Mouse (Mus musculus) limb, embryonic 14.5 days (tissue): ENCODE data around the gene Osbpl11. TPM values are rescaled to one million over a fixed set of nuclear protein-coding genes. Genes with fewer than 3 reads are reported as not detected.

Experiments
- ATAC-seq: fragments of 200-750 bp; cut with Nextera tagmentation; 2 replicates; pipeline ENCODE4 v1.8.0; 2017; ENCODE audit warnings: low read depth, moderate number of reproducible peaks, moderate TSS enrichment; ENCODE audit not compliant: low FRiP score
- DNase-seq: peaks from one replicate; pipeline ENCODE4 v3.0.0-alpha.2; 2015; ENCODE audit warnings: low spot score
- H3K27ac ChIP-seq: fragments of 300-500 bp; sonication (generic); replicated peaks from 2 replicates; pipeline ENCODE4 v1.5.1; 2014; ENCODE audit warnings: low read depth, mild to moderate bottlenecking, low read length, moderate library complexity, mixed read lengths
- H3K27me3 ChIP-seq: fragments of 300-500 bp; sonication (generic); 2 replicates; pipeline ENCODE4 v1.6.1; 2014; ENCODE audit warnings: low read length, mixed read lengths; ENCODE audit not compliant: control insufficient read depth, insufficient read depth
- H3K36me3 ChIP-seq: fragments of 300-500 bp; sonication (generic); 2 replicates; pipeline ENCODE4 v1.6.1; 2014; ENCODE audit warnings: mild to moderate bottlenecking, low read length, moderate library complexity, mixed read lengths; ENCODE audit not compliant: control insufficient read depth, insufficient read depth
- H3K4me1 ChIP-seq: fragments of 300-500 bp; sonication (generic); 2 replicates; pipeline ENCODE4 v1.6.1; 2014; ENCODE audit warnings: antibody characterized with exemption, low read length, mixed read lengths; ENCODE audit not compliant: control insufficient read depth, insufficient read depth
- H3K4me2 ChIP-seq: fragments of 300-500 bp; sonication (generic); replicated peaks from 2 replicates; pipeline ENCODE4 v1.6.1; 2014; ENCODE audit warnings: low read depth, mild to moderate bottlenecking, low read length, moderate library complexity; ENCODE audit not compliant: severe bottlenecking
- H3K4me3 ChIP-seq: fragments of 300-500 bp; sonication (generic); replicated peaks from 2 replicates; pipeline ENCODE4 v1.5.1; 2014; ENCODE audit warnings: low read length
- H3K9ac ChIP-seq: fragments of 300-500 bp; sonication (generic); 2 replicates; pipeline ENCODE4 v1.6.1; 2014; ENCODE audit warnings: mild to moderate bottlenecking, low read depth, low read length, moderate library complexity; ENCODE audit not compliant: severe bottlenecking
- H3K9me3 ChIP-seq: fragments of 300-500 bp; sonication (generic); 2 replicates; pipeline ENCODE4 v1.6.1; 2016; ENCODE audit warnings: low read length; ENCODE audit not compliant: control insufficient read depth
- POLR2A ChIP-seq: fragments of 200-500 bp; IDR thresholded peaks from 2 replicates; pipeline ENCODE4 v1.8.0; 2012; ENCODE audit warnings: inconsistent platforms, mild to moderate bottlenecking, moderate library complexity, borderline replicate concordance; ENCODE audit not compliant: insufficient read depth, insufficient read length; ENCODE audit errors: extremely low read depth
- WGBS: fragments of 180-500 bp; shearing (Covaris S2); extraction: QIAGEN DNeasy Blood & Tissue Kit; methylation state at CpG from one replicate; pipeline ENCODE4 v1.1.7; 2014; 5-methylcytosine and 5-hydroxymethylcytosine counted together
- polyA plus RNA-seq, 2 experiments: library from polyadenylated mRNA; depleted of rRNA in 1 of 2; stranded (reverse) in 1 of 2; unstranded in 1 of 2; fragments of >200 nt; fragmentation: Nextera tagmentation in 1 of 2; extraction: Ambion mirVana in 1 of 2; gene quantifications; 2 replicates each; pipeline versions ENCODE4 v1.2.1 to v1.2.3; 2012 to 2014

Osbpl11 gene
- polyA plus RNA-seq, 2 experiments = 14.6 to 20.6 TPM

DNA sequence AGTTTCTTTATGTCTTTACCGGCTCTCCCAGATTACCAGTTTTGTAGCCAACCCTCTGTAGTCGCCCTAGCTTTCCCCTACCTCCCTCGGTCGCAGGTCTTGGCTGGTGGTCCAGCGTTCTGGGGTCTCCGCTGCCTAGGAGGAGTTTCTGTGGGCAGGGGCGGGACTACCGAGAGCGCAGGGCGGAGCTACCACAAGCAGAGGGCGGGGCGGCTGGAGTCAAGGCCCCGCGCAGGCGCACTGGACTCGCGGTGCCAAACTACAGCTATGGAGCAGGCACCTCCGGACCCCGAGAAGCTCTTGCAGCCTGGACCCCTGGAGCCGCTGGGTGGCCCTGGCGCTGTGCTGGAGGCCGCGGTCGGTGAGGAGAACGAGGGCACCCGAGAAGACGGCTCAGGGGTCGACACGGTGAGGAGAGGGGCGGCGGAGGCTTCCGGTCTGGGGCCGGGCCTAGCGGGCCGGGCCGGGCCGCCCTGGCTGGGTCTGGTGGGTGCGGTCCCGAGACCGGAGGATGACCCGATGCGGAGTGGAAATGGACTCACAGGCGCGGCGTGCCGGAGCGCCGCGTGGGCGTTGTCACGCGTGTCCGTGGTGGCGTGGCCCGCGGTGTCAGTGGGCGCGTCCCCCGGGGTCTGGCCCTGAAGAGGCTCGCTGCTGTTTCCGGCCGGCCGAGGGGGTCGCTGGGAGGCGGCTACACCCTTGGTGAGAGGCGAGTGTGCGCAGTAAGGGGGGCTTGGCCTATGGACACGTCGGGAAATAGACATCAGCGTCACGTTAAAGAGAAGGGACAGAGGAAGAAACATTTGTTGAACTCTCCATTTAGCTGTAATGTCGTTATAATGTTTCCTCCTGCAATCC, 66.6 kb downstream of the Osbpl11 start, which contains the start of gene Snx4:
TSS of gene Snx4 (plus strand) at position 249 of the 858 bp plus-strand sequence.
- ATAC-seq = peak; percentile 94
- whole genome bisulfite sequencing = under 1% methylated on average over 56 of the region's 72 CpGs

DNA sequence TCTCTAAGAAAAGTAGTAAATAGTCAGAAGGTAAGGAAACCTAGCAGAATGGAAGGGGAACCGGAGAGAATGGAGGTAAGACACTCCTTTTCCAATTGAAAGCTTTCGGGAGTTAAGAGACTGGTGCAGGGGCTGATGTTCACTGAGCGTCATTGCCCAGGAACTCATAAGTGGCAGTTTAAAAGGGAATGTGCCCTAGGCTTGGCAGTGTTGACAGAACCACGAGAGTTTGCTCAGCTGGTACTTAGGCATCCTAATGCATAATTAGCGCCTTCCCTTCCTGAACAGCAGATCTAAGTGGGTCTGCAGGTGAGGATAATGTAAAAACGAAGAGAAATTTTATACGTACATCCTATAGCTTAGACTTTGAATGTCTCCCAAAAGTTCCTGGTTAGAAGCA, 70.7 kb downstream of the Osbpl11 start:
- WGBS = 81% methylated on average over 7 of the region's 7 CpGs

More for the DNA sequence above, 66.6 kb downstream of the Osbpl11 start, which contains the start of gene Snx4:
- Histone ChIP-seq H3K27me3 (no peaks in the 10 kb centered on the region), H3K9me3 (no peaks in the 10 kb centered on the region), H3K9ac (peak within 1 kb of the TSS; percentile 96), H3K27ac (peak within 1 kb of the TSS; percentile 81), H3K4me2 (peak within 1 kb of the TSS; percentile 70), H3K36me3 (no peaks in the 10 kb centered on the region), H3K4me1 (peaks cover 10% of the 10 kb centered on the region), H3K4me3 (peak within 1 kb of the TSS; percentile 99)
- peak; percentile 65; the same call in 1 of the 2 replicates for TF ChIP-seq POLR2A
- peak; percentile 96 for DNase-seq

DNA sequence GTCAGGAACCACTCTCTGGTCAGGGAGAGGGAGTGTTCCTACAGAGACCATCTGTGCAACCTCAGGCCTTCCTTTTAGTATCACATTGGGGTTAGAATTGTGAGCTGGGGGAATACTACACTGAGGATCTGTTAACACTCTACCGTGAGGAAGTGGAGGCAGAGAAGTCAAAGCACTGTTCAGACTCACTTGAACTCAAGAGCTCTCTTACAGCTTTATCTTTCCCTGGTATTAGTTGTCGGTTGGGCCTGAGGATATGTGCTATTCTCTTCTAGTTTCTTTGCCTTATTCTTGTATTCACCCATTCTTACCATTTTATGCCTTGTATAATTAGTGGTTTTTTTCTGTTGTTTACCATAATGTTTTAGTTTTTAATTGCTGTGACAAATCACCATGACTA, 73.7 kb downstream of the Osbpl11 start:
- TF ChIP-seq POLR2A = no peak
- WGBS = 85% methylated on average over 2 of the region's 2 CpGs
- no peak for ATAC-seq

More for the DNA sequence above, 70.7 kb downstream of the Osbpl11 start:
- no peak for ATAC-seq
- Histone ChIP-seq H3K9me3 (no peaks in the 10 kb centered on the region), H3K27ac (no peak overlapping the region), H3K36me3 (peaks cover 6% of the 10 kb centered on the region), H3K4me2 (no peak overlapping the region), H3K9ac (no peak overlapping the region), H3K4me1 (peaks cover 6% of the 10 kb centered on the region; the same call in 1 of the 2 replicates), H3K27me3 (no peaks in the 10 kb centered on the region), H3K4me3 (no peak overlapping the region)
- TF ChIP-seq POLR2A = no peak
- no peak for DNase-seq

DNA sequence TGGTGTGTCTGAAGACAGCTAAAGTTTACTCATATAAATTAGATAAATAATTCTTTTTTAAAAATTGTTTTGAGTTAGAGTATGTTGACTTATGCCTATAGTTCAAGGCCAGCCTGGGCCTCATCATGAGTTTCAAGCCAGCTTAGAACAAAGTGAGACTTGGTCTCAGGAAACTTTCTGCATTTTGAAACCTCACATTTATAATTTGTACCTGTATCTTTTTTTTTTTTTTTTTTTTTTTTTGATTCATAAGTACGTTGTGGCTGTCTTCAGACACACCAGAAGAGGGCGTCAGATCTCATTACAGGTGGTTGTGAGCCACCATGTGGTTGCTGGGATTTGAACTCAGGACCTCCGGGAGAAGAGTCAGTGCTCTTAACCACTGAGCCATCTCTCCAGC, 75.0 kb downstream of the Osbpl11 start:
- ATAC-seq (no peak), DNase-seq (no peak)
- 95% methylated on average over 3 of the region's 3 CpGs for WGBS

More for the DNA sequence above, 73.7 kb downstream of the Osbpl11 start:
- Histone ChIP-seq H3K9ac (no peak overlapping the region), H3K27ac (no peak overlapping the region), H3K4me1 (no peaks in the 10 kb centered on the region), H3K36me3 (peaks cover 8% of the 10 kb centered on the region), H3K27me3 (no peaks in the 10 kb centered on the region), H3K4me3 (no peak overlapping the region), H3K4me2 (no peak overlapping the region), H3K9me3 (no peaks in the 10 kb centered on the region)
- no peak for DNase-seq

DNA sequence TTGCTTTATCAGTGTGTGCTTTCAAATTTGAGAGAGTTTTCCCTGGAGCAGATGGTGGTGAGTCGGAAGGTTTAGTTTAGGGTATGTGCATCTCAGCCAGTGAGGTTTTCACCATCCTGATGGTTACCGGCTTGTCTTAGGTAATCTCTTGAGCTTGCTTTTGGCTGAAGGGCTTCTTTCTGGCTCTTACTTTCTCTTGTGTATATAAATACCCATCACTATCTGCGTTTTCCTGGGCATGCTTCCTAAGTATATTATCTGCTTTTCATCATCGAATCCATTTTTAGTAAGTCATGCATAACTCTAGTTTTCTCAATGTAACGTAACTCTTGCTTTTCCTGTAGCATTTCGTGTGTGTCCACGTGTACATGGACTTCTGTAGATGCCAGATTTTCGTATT, 76.0 kb downstream of the Osbpl11 start:
- H3K27me3 ChIP-seq = no peaks in the 10 kb centered on the region
- TF ChIP-seq POLR2A = no peak
- DNase-seq (no peak), ATAC-seq (no peak)
- 92% methylated on average over 8 of the region's 8 CpGs for WGBS
- no peak overlapping the region for H3K4me2 ChIP-seq
- peaks cover 29% of the 10 kb centered on the region for H3K36me3 ChIP-seq
- no peak overlapping the region for H3K9ac ChIP-seq
- no peak overlapping the region for H3K27ac ChIP-seq
- no peaks in the 10 kb centered on the region for H3K4me1 ChIP-seq
- H3K9me3 ChIP-seq = no peaks in the 10 kb centered on the region
- H3K4me3 ChIP-seq = no peak overlapping the region

More for the DNA sequence above, 75.0 kb downstream of the Osbpl11 start:
- no peak overlapping the region for H3K9ac ChIP-seq
- H3K4me1 ChIP-seq = no peaks in the 10 kb centered on the region
- H3K27ac ChIP-seq = no peak overlapping the region
- peaks cover 19% of the 10 kb centered on the region for H3K36me3 ChIP-seq
- no peak for TF ChIP-seq POLR2A
- no peak overlapping the region for H3K4me3 ChIP-seq
- H3K9me3 ChIP-seq = no peaks in the 10 kb centered on the region
- H3K4me2 ChIP-seq = no peak overlapping the region
- H3K27me3 ChIP-seq = no peaks in the 10 kb centered on the region
